Mouse (Mus musculus): ENCODE measurements at regions not wholly inside any gene's neighbourhood (a gene's known extent, or its start where the extent isn't known, plus 50 kb on each side); places are given as distances from the start of the nearest gene placed in this dataset.

DNA sequence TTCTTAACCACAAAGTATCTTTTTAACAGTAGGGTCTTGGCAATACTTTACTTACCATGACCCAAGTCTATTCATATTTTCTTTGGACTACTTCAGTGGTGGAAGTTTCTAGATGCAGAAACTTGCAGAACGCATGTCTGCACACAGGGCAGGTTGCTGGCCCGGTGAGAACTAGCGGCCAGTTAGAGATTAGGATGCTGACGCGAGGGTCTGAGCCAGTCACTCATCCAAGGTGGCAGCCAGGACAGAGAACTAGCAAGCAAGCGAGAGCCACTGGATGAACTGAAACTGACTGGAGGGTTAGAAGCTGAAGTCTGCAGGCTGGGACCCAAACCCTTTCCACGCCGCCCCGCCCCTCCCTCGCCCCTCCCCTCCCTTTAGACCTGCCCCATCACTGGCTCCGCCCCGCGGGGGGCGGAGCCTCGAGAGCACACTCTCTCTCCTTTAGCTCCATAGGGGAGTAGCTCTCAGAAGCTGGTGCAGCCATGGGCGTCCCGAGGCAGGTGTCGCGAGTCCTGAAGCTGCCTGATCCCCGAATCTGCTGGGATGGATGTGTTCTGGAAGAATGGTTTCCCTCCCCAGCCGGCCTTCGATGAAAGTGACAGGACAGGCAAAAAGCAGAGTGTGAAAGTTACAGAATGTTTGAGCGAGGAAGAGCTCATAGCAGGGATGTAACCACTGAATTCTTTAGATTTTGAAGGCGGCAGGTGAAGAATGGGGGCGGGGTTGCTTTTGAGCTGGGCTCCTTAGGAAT is 117.0 kb downstream of the Fam161a start:
- Histone ChIP-seq H3K4me3 (ENCODE audit: low read depth, low read length) (peak overlapping the region; percentile 19), H3K9ac (ENCODE audit: low read length) (peak overlapping the region; percentile 55; the same call in 1 of the 2 replicates), H3K4me2 (ENCODE audit: low read length) (peak overlapping the region; percentile 63), H3K27ac (ENCODE audit: low read depth, low read length) (no peak overlapping the region), H3K36me3 (ENCODE audit: control insufficient read depth, insufficient read depth, low read length) (no peaks in the 10 kb centered on the region), H3K9me3 (replicated peaks; ENCODE audit: control insufficient read depth, low read length) (no peaks in the 10 kb centered on the region), H3K4me1 (ENCODE audit: control insufficient read depth, insufficient read depth, low read length) (no peaks in the 10 kb centered on the region), H3K27me3 (replicated peaks; ENCODE audit: control insufficient read depth, insufficient read depth, low read length) (no peaks in the 10 kb centered on the region)
- 4% methylated on average over 22 of the region's 25 CpGs for WGBS
- peak; percentile 83 for DNase-seq (ENCODE audit: low spot score)
- peak; percentile 99 for ATAC-seq

DNA sequence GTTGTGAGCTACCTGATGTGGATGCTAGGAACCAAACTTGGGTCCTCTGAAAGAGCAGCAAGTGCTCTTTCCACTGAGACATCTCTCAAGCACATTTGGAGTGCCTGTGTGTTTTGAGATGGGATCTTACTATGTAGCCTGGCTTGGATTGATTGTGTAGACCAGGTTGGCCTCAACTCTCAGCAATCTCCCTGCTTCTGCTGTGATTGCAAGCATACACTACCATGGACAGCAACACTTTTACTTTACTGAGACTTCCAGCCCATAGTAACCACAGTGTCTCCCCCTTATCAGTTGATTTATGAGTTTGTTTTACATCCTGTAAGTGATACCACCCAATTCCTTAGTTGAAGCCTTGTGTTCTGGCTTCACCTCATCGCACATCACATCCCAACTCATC is 123.8 kb downstream of the Fam161a start:
- no peaks in the 10 kb centered on the region for H3K9me3 ChIP-seq (replicated peaks; ENCODE audit: control insufficient read depth, low read length)
- H3K4me1 ChIP-seq (ENCODE audit: control insufficient read depth, insufficient read depth, low read length) = no peaks in the 10 kb centered on the region
- H3K4me2 ChIP-seq (ENCODE audit: low read length) = no peak overlapping the region
- WGBS = 53% methylated on average over 1 of the region's 1 CpGs
- no peak for ATAC-seq
- H3K4me3 ChIP-seq (ENCODE audit: low read depth, low read length) = no peak overlapping the region
- no peak overlapping the region for H3K9ac ChIP-seq (ENCODE audit: low read length)
- DNase-seq (ENCODE audit: low spot score) = no peak
- H3K27ac ChIP-seq (ENCODE audit: low read depth, low read length) = no peak overlapping the region
- no peaks in the 10 kb centered on the region for H3K36me3 ChIP-seq (ENCODE audit: control insufficient read depth, insufficient read depth, low read length)
- H3K27me3 ChIP-seq (replicated peaks; ENCODE audit: control insufficient read depth, insufficient read depth, low read length) = no peaks in the 10 kb centered on the region

DNA sequence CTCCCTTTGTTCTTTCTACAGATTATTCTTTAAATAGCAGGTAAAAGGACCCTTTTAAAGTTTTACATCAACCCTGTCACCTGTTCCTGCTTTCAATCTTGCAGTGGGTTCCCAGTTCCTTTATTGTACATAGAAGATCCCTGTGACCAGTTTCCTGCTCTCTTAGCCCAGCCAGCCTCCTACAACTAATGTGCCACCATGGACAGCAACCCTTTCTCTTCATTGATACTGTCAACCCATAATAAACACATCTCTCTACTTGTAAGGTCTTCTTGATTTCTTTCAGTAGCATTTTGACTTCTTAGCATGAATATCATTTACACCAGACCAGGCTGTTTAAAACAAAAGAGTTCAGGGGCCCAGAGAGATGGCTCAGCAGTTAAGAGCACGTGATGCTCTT is 124.2 kb upstream of the Xpo1 start:
- Histone ChIP-seq H3K4me1 (ENCODE audit: control insufficient read depth, insufficient read depth, low read length) (no peaks in the 10 kb centered on the region), H3K9ac (ENCODE audit: low read length) (no peak overlapping the region), H3K9me3 (replicated peaks; ENCODE audit: control insufficient read depth, low read length) (no peaks in the 10 kb centered on the region), H3K27ac (ENCODE audit: low read depth, low read length) (no peak overlapping the region), H3K4me2 (ENCODE audit: low read length) (no peak overlapping the region), H3K4me3 (ENCODE audit: low read depth, low read length) (no peak overlapping the region), H3K36me3 (ENCODE audit: control insufficient read depth, insufficient read depth, low read length) (no peaks in the 10 kb centered on the region), H3K27me3 (replicated peaks; ENCODE audit: control insufficient read depth, insufficient read depth, low read length) (no peaks in the 10 kb centered on the region)
- DNase-seq (ENCODE audit: low spot score) (no peak), ATAC-seq (no peak)
- WGBS = 85% methylated on average over 1 of the region's 1 CpGs

DNA sequence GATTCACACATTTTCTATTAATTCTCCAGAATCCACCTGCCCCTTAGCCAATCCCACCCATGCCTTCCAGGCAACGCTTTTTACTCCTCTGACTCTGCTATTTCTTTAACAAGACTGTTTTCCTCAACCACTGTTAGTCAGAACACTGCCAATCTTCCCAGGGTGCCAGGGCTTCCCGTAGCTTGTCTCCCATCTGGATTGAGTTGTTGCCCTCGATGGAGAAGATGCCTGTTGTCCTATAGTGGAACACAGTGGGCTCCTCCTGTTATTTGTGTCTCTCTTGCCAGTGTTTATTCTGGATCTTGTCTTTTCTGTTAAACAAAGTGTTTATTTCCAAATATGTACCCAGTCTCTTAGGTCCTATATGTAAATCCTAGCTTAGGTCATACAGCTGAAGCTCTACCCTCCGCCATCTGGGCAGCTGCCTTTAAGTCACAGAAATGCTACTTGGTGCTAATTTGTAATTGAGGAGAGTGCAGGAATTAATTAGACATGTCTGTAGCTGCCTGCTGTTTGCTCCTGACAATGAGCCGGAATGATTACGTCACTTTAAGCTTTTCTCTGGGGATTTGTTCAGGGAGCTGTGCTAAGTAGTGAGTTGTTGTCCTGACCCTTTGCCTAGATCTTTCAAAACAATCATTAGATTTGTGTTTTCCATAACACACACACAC is 115.3 kb upstream of the Xpo1 start:
- no peaks in the 10 kb centered on the region for H3K36me3 ChIP-seq (ENCODE audit: control insufficient read depth, insufficient read depth, low read length)
- no peak overlapping the region for H3K9ac ChIP-seq (ENCODE audit: low read length)
- H3K27ac ChIP-seq (ENCODE audit: low read depth, low read length) = no peak overlapping the region
- peak overlapping the region; percentile 11; the same call in 1 of the 2 replicates for H3K4me2 ChIP-seq (ENCODE audit: low read length)
- peaks cover 6% of the 10 kb centered on the region; the same call in 1 of the 2 replicates for H3K4me1 ChIP-seq (ENCODE audit: control insufficient read depth, insufficient read depth, low read length)
- H3K4me3 ChIP-seq (ENCODE audit: low read depth, low read length) = no peak overlapping the region
- DNase-seq (ENCODE audit: low spot score) = peak; percentile 93
- H3K27me3 ChIP-seq (replicated peaks; ENCODE audit: control insufficient read depth, insufficient read depth, low read length) = no peaks in the 10 kb centered on the region
- WGBS = 12% methylated on average over 6 of the region's 6 CpGs
- ATAC-seq = peak; percentile 89
- no peaks in the 10 kb centered on the region for H3K9me3 ChIP-seq (replicated peaks; ENCODE audit: control insufficient read depth, low read length)

DNA sequence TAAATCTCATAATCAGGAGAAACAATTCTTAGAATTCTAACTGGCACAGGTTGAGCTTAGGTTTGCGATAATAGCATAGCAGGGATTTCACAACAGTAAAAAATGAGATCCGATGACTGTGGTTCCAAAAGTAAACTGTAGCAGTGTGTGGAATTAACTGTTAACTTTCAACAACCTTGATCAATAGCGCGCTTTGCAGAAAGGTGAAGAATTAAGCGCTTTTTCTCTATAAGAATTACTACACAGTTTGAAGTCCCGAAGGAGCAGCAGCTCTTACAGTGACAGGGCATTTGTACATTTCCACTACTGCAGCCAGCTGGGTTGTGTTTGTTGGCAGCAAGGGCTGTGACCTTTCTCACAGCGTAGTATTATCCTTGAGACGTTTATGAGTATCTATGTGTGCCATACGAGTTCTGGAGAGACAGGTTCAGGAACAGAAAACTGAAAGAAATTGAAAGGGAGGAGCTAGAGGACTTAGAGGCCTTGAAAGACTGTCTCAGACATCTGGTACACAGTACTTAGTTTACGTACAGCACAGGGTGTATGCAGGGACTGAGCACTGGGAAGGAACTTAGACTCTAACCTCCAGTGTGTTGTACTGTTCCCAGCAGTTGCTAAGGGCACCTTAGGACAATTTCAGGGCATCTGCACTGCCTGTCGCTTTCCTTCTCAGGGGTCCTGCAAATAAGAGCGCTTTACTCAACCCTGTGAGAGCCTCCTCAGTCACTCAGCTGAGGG is 114.6 kb upstream of the Xpo1 start:
- ATAC-seq = peak; percentile 35; the same call in 1 of the 2 replicates
- Histone ChIP-seq H3K9me3 (replicated peaks; ENCODE audit: control insufficient read depth, low read length) (no peaks in the 10 kb centered on the region), H3K4me3 (ENCODE audit: low read depth, low read length) (no peak overlapping the region), H3K36me3 (ENCODE audit: control insufficient read depth, insufficient read depth, low read length) (no peaks in the 10 kb centered on the region), H3K9ac (ENCODE audit: low read length) (no peak overlapping the region), H3K4me1 (ENCODE audit: control insufficient read depth, insufficient read depth, low read length) (peaks cover 6% of the 10 kb centered on the region; the same call in 1 of the 2 replicates), H3K4me2 (ENCODE audit: low read length) (peak overlapping the region; percentile 11; the same call in 1 of the 2 replicates), H3K27me3 (replicated peaks; ENCODE audit: control insufficient read depth, insufficient read depth, low read length) (no peaks in the 10 kb centered on the region), H3K27ac (ENCODE audit: low read depth, low read length) (no peak overlapping the region)
- peak; percentile 25 for DNase-seq (ENCODE audit: low spot score)
- WGBS = 26% methylated on average over 12 of the region's 12 CpGs

DNA sequence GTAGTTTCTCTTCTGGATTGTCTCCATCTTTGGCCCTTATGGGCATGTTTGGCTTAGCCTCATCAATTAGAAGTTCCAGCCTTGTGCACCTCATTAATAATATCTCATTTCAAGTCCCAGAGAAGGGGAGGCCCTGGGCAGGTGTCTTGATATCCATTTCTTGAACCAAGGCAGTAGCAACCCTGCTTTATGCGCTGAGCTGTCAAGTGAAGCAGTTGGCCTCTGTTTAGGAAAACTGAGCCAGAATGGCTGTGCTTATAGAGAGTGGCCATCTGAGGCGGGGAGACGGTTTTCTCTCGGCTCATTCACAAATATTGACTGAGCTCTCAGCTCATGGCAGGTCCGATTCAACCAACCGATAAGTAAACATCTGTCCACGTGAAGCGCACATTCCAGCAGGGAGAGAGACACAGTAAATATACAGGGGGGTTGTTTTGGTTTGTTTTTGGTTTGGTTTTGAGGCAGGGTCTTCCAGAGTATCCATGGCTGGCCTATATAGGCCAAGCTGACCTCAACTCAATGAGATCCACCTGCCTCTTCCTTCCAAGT is 107.7 kb upstream of the Xpo1 start:
- Histone ChIP-seq H3K27me3 (replicated peaks; ENCODE audit: control insufficient read depth, insufficient read depth, low read length) (no peaks in the 10 kb centered on the region), H3K9ac (ENCODE audit: low read length) (no peak overlapping the region), H3K9me3 (replicated peaks; ENCODE audit: control insufficient read depth, low read length) (no peaks in the 10 kb centered on the region), H3K27ac (ENCODE audit: low read depth, low read length) (no peak overlapping the region), H3K36me3 (ENCODE audit: control insufficient read depth, insufficient read depth, low read length) (no peaks in the 10 kb centered on the region), H3K4me3 (ENCODE audit: low read depth, low read length) (no peak overlapping the region), H3K4me2 (ENCODE audit: low read length) (no peak overlapping the region), H3K4me1 (ENCODE audit: control insufficient read depth, insufficient read depth, low read length) (no peaks in the 10 kb centered on the region)
- DNase-seq (ENCODE audit: low spot score) = no peak
- 84% methylated on average over 8 of the region's 8 CpGs for WGBS
- no peak for ATAC-seq

DNA sequence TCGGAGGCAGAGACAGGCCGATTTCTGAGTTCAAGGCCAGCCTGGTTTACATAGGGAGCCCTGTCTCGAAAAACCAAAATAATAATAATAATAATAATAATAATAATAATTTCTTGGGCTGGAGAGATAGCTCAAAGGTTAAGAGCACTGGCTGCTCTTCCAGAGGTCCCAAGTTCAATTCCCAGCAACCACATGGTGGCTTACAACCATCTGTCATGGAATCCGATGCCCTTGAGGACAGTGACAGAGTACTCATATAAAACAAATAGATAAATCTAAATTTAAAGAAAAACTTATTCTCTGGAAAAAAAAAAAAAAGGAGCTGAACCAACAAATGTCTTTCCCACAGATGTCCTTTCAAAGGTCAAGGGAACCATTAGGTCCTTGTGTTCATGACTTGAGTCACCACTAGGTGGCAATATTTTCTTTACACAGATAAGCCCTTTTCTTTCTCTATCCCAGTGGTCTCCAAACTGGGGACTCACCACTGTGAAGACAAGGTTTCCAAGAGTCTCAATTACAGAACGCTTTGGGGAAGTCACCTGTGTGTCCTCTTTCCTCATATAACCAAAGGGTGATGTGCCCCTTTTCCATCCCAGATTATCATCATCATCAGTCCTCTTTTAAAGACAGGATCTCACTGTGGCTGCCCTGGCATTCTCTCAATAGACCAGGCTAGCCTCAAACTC is 106.1 kb upstream of the Xpo1 start:
- no peaks in the 10 kb centered on the region for H3K9me3 ChIP-seq (replicated peaks; ENCODE audit: control insufficient read depth, low read length)
- H3K27me3 ChIP-seq (replicated peaks; ENCODE audit: control insufficient read depth, insufficient read depth, low read length) = no peaks in the 10 kb centered on the region
- WGBS = 61% methylated on average over 5 of the region's 5 CpGs
- H3K36me3 ChIP-seq (ENCODE audit: control insufficient read depth, insufficient read depth, low read length) = no peaks in the 10 kb centered on the region
- H3K27ac ChIP-seq (ENCODE audit: low read depth, low read length) = no peak overlapping the region
- H3K4me1 ChIP-seq (ENCODE audit: control insufficient read depth, insufficient read depth, low read length) = no peaks in the 10 kb centered on the region
- H3K9ac ChIP-seq (ENCODE audit: low read length) = no peak overlapping the region
- peak; percentile 84 for DNase-seq (ENCODE audit: low spot score)
- ATAC-seq = peak; percentile 70
- no peak overlapping the region for H3K4me3 ChIP-seq (ENCODE audit: low read depth, low read length)
- no peak overlapping the region for H3K4me2 ChIP-seq (ENCODE audit: low read length)

DNA sequence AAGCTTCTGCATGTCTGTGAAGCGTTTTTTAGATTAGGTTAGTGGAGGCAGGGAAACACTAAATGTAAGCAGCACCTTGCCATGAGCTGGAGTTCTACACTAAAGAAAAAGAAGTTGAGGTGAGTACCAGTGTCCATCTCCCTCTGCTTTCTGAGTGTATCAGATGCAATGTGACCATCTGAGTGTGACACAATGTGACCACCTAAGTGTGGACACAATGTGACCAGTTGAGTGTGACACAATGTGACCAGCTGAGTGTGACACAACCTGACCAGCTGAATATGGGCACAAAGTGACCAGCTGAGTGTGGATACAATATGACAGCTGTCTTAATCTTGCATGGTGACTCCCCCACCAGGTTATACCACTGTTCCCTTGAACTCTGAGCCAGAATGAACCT is 101.0 kb upstream of the Xpo1 start:
- Histone ChIP-seq H3K4me1 (ENCODE audit: control insufficient read depth, insufficient read depth, low read length) (no peaks in the 10 kb centered on the region), H3K27me3 (replicated peaks; ENCODE audit: control insufficient read depth, insufficient read depth, low read length) (no peaks in the 10 kb centered on the region), H3K36me3 (ENCODE audit: control insufficient read depth, insufficient read depth, low read length) (no peaks in the 10 kb centered on the region), H3K4me3 (ENCODE audit: low read depth, low read length) (no peak overlapping the region), H3K9ac (ENCODE audit: low read length) (no peak overlapping the region), H3K9me3 (replicated peaks; ENCODE audit: control insufficient read depth, low read length) (no peaks in the 10 kb centered on the region), H3K4me2 (ENCODE audit: low read length) (no peak overlapping the region), H3K27ac (ENCODE audit: low read depth, low read length) (no peak overlapping the region)
- ATAC-seq (no peak), DNase-seq (ENCODE audit: low spot score) (no peak)
- 40% methylated on average over 1 of the region's 1 CpGs for WGBS

All from forebrain, embryonic 14.5 days (tissue).